Mouse (Mus musculus) forebrain, embryonic 16.5 days (tissue): Measurements from ENCODE around the gene Nxpe3. TPM values are rescaled to one million over a fixed set of nuclear protein-coding genes. Genes with fewer than 3 reads are reported as not detected.

Source experiments
- ATAC-seq: fragments of 200-750 bp; cut with Nextera tagmentation; 2 replicates; pipeline ENCODE4 v1.8.0; 2017; ENCODE audit warnings: mild to moderate bottlenecking, moderate library complexity
- H3K27ac ChIP-seq: fragments of 300-500 bp; sonication (generic); 2 replicates; pipeline ENCODE4 v1.5.1; 2014; ENCODE audit warnings: low read length, control low read depth
- H3K27me3 ChIP-seq: fragments of 300-500 bp; sonication (generic); replicated peaks from 2 replicates; pipeline ENCODE4 v1.6.1; 2014; ENCODE audit warnings: low read length; ENCODE audit not compliant: control insufficient read depth, insufficient read depth
- H3K36me3 ChIP-seq: fragments of 300-500 bp; sonication (generic); 2 replicates; pipeline ENCODE4 v1.6.1; 2014; ENCODE audit not compliant: control insufficient read depth, insufficient read depth
- H3K4me1 ChIP-seq: fragments of 300-500 bp; sonication (generic); replicated peaks from 2 replicates; pipeline ENCODE4 v1.6.1; 2014; ENCODE audit warnings: low read length; ENCODE audit not compliant: control insufficient read depth, insufficient read depth
- H3K4me2 ChIP-seq: fragments of 300-500 bp; sonication (generic); 2 replicates; pipeline ENCODE4 v1.6.1; 2014; ENCODE audit warnings: mild to moderate bottlenecking, low read length, control low read depth
- H3K4me3 ChIP-seq: fragments of 300-500 bp; sonication (generic); replicated peaks from 2 replicates; pipeline ENCODE4 v1.5.1; 2014; ENCODE audit warnings: mild to moderate bottlenecking, low read length, control low read depth
- H3K9ac ChIP-seq: fragments of 300-500 bp; sonication (generic); replicated peaks from 2 replicates; pipeline ENCODE4 v1.6.1; 2014; ENCODE audit warnings: low read depth, low read length, control low read depth
- H3K9me3 ChIP-seq: fragments of 300-500 bp; sonication (generic); 2 replicates; pipeline ENCODE4 v1.6.1; 2016; ENCODE audit warnings: low read length; ENCODE audit not compliant: control insufficient read depth
- WGBS: fragments of 180-500 bp; shearing (Covaris S2); extraction: QIAGEN DNeasy Blood & Tissue Kit; methylation state at CpG from one replicate; pipeline ENCODE4 v1.1.7; 2014; 5-methylcytosine and 5-hydroxymethylcytosine counted together
- polyA plus RNA-seq: library from polyadenylated mRNA; unstranded; fragments of >200 nt; fragmentation: Nextera tagmentation; extraction: Ambion mirVana; gene quantifications from 2 replicates; pipeline ENCODE4 v1.2.1, GENCODE M21; 2015

Gene Nxpe3
- polyA plus RNA-seq, 1 experiment from 2014 or later = 2.1 TPM

- H3K36me3 ChIP-seq = peaks cover 23% of the 10 kb centered on the region
- no peaks in the 10 kb centered on the region for H3K27me3 ChIP-seq
- H3K9ac ChIP-seq = no peak overlapping the region
- no peak overlapping the region for H3K4me3 ChIP-seq
- WGBS = 92% methylated on average over 10 of the region's 10 CpGs
- no peak overlapping the region for H3K27ac ChIP-seq
- H3K4me2 ChIP-seq = no peak overlapping the region
- no peaks in the 10 kb centered on the region for H3K4me1 ChIP-seq
- ATAC-seq = no peak
- no peaks in the 10 kb centered on the region for H3K9me3 ChIP-seq
Observed at GRCm38 (mm10) chr16:55910208-55910793, 15.2 kb upstream of the Nxpe3 start.

GRCm38 (mm10) chr16:55906928-55907679, 12.0 kb upstream of the Nxpe3 start:
- peaks cover 10% of the 10 kb centered on the region for H3K36me3 ChIP-seq
- no peaks in the 10 kb centered on the region for H3K9me3 ChIP-seq
- no peak overlapping the region for H3K27ac ChIP-seq
- no peak overlapping the region for H3K9ac ChIP-seq
- no peak for ATAC-seq
- no peak overlapping the region for H3K4me2 ChIP-seq
- no peaks in the 10 kb centered on the region for H3K27me3 ChIP-seq
- 92% methylated on average over 5 of the region's 5 CpGs for WGBS
- no peaks in the 10 kb centered on the region for H3K4me1 ChIP-seq
- no peak overlapping the region for H3K4me3 ChIP-seq

- H3K4me2 ChIP-seq = no peak overlapping the region
- H3K9me3 ChIP-seq = no peaks in the 10 kb centered on the region
- H3K27ac ChIP-seq = no peak overlapping the region
- no peak overlapping the region for H3K4me3 ChIP-seq
- 93% methylated on average over 25 of the region's 25 CpGs for WGBS
- no peaks in the 10 kb centered on the region for H3K4me1 ChIP-seq
- peaks cover 8% of the 10 kb centered on the region; the same call in 1 of the 2 replicates for H3K36me3 ChIP-seq
- no peak for ATAC-seq
- H3K27me3 ChIP-seq = no peaks in the 10 kb centered on the region
- no peak overlapping the region for H3K9ac ChIP-seq
Observed at GRCm38 (mm10) chr16:55905370-55905769, 10.3 kb upstream of the Nxpe3 start.

GRCm38 (mm10) chr16:55901839-55902756, 7.0 kb upstream of the Nxpe3 start:
- H3K4me3 ChIP-seq = no peak overlapping the region
- no peak overlapping the region for H3K4me2 ChIP-seq
- ATAC-seq = no peak
- 94% methylated on average over 14 of the region's 14 CpGs for WGBS
- no peaks in the 10 kb centered on the region for H3K9me3 ChIP-seq
- H3K27ac ChIP-seq = no peak overlapping the region
- peaks cover 8% of the 10 kb centered on the region; the same call in 1 of the 2 replicates for H3K36me3 ChIP-seq
- H3K4me1 ChIP-seq = 0 out of 2 replicates have a peak, but pooled peaks cover 2% of the 10 kb centered on the region
- H3K27me3 ChIP-seq = no peaks in the 10 kb centered on the region
- H3K9ac ChIP-seq = no peak overlapping the region

GRCm38 (mm10) chr16:55898385-55899002, 3.4 kb upstream of the Nxpe3 start:
- ATAC-seq = no peak
- Histone ChIP-seq H3K4me1 (peaks cover 15% of the 10 kb centered on the region), H3K9me3 (no peaks in the 10 kb centered on the region), H3K4me2 (no peak overlapping the region), H3K36me3 (peaks cover 2% of the 10 kb centered on the region; the same call in 1 of the 2 replicates), H3K4me3 (no peak overlapping the region), H3K27me3 (no peaks in the 10 kb centered on the region), H3K9ac (no peak overlapping the region), H3K27ac (no peak overlapping the region)
- WGBS = 72% methylated on average over 9 of the region's 9 CpGs

- Histone ChIP-seq H3K27ac (peak overlapping the region; percentile 62), H3K9ac (peak overlapping the region; percentile 86), H3K36me3 (no peaks in the 10 kb centered on the region), H3K9me3 (no peaks in the 10 kb centered on the region), H3K4me2 (peak overlapping the region; percentile 78), H3K4me3 (peak overlapping the region; percentile 89), H3K27me3 (no peaks in the 10 kb centered on the region), H3K4me1 (peaks cover 15% of the 10 kb centered on the region)
- peak; percentile 32 for ATAC-seq
- 1% methylated on average over 9 of the region's 9 CpGs for WGBS
Observed at GRCm38 (mm10) chr16:55895651-55896095, 588 bp upstream of the Nxpe3 start.

- Histone ChIP-seq H3K27ac (peak overlapping the region; percentile 62), H3K4me3 (peak overlapping the region; percentile 89), H3K4me1 (peaks cover 15% of the 10 kb centered on the region), H3K9ac (peak overlapping the region; percentile 86), H3K36me3 (no peaks in the 10 kb centered on the region), H3K27me3 (no peaks in the 10 kb centered on the region), H3K9me3 (no peaks in the 10 kb centered on the region), H3K4me2 (peak overlapping the region; percentile 78)
- 0% methylated on average over 4 of the region's 4 CpGs for whole genome bisulfite sequencing
- no peak for ATAC-seq
Observed at GRCm38 (mm10) chr16:55894536-55894892, 571 bp downstream of the Nxpe3 start.

GRCm38 (mm10) chr16:55893410-55894107, 1.5 kb downstream of the Nxpe3 start:
- Histone ChIP-seq H3K4me3 (no peak overlapping the region), H3K4me1 (peaks cover 13% of the 10 kb centered on the region), H3K4me2 (no peak overlapping the region), H3K9ac (no peak overlapping the region), H3K9me3 (no peaks in the 10 kb centered on the region), H3K36me3 (peaks cover 3% of the 10 kb centered on the region; the same call in 1 of the 2 replicates), H3K27ac (no peak overlapping the region), H3K27me3 (no peaks in the 10 kb centered on the region)
- WGBS = 90% methylated on average over 8 of the region's 8 CpGs
- no peak for ATAC-seq
